ENCODE assay signal across 11 mouse cellular contexts in the genomic region with DNA sequence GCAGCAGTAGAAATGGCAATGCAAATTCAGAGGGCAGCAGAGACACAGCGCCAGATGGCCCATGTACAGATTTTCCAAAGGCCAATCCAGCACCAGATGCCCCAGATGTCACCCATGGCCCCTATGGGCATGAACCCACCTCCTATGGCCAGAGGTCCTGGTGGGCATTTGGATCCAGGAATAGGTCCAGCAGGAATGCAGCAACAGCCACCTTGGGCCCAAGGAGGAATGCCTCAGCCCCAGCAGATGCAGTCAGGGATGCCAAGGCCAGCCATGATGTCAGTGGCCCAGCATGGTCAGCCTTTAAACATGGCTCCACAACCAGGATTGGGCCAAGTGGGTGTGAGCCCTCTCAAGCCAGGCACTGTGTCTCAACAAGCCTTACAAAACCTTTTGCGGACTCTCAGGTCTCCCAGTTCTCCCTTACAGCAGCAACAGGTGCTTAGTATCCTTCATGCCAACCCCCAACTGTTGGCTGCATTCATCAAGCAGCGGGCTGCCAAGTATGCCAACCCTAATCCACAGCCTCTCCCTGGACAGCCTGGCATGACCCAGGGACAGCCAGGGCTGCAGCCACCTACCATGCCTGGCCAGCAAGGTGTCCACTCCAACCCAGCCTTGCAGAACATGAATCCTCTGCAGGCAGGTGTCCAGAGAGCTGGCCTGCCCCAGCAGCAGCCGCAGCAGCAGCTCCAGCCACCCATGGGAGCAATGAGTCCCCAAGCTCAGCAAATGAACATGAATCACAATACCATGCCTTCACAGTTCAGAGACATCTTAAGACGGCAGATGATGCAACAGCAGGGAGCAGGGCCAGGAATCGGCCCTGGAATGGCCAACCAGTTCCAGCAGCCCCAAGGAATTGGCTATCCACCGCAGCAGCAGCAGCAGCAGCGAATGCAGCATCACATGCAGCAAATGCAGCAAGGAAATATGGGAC. TPM values are rescaled to one million over a fixed set of nuclear protein-coding genes. Genes with fewer than 3 reads are reported as not detected.
DNase-seq lines count a peak whose midpoint lies in the region; ATAC-seq lines count a peak whose summit lies in the region.
"Had no signal": no experiment of that assay in that cellular context is flagged by ENCODE, and none has a peak within 500 bp of the region (broad histone marks: within the 10 kb centered on the region; RNA-seq: fewer than 3 reads in every experiment).

No protein-coding gene starts in this region.

- H3K9me3 ChIP-seq in limb, embryonic 12.5 days = no peaks in the 10 kb centered on the region
- no peaks in the 10 kb centered on the region for H3K9me3 ChIP-seq in limb, embryonic 10.5 days (replicated peaks)

- H3K27me3 ChIP-seq in limb, embryonic 12.5 days = no peaks in the 10 kb centered on the region
- H3K27me3 ChIP-seq in limb, embryonic 10.5 days (ENCODE audit: low read depth, poor library complexity, severe bottlenecking) = no peaks in the 10 kb centered on the region

- 0 out of 2 replicates have a peak, but pooled peaks have one; percentile 31 for ATAC-seq in limb, embryonic 12.5 days (ENCODE audit: insufficient number of reproducible peaks, insufficient read depth, low FRiP score, low TSS enrichment, low read depth)
- ATAC-seq: forebrain, embryonic 16.5 days had no signal

- H3K36me3 ChIP-seq in limb, embryonic 12.5 days = peaks cover 76% of the 10 kb centered on the region
- peaks cover 80% of the 10 kb centered on the region for H3K36me3 ChIP-seq in limb, embryonic 10.5 days

- no peak overlapping the region for H3K4me2 ChIP-seq in limb, embryonic 12.5 days

- no peak overlapping the region for H3K9ac ChIP-seq in limb, embryonic 12.5 days (replicated peaks)

- WGBS in limb, embryonic 12.5 days = 95% methylated on average over 8 of the region's 8 CpGs
- WGBS in limb, embryonic 10.5 days = 91% methylated on average over 8 of the region's 8 CpGs

- H3K4me1 ChIP-seq in limb, embryonic 12.5 days (replicated peaks) = no peaks in the 10 kb centered on the region
- H3K4me1 ChIP-seq in limb, embryonic 10.5 days = no peaks in the 10 kb centered on the region

- H3K27ac ChIP-seq in limb, embryonic 12.5 days = no peak overlapping the region
- H3K27ac ChIP-seq in limb, embryonic 10.5 days = no peak overlapping the region
- H3K27ac ChIP-seq: kidney, postnatal 0 days had no signal

- H3K4me3 ChIP-seq in limb, embryonic 12.5 days (replicated peaks) = no peak overlapping the region
- no peak overlapping the region for H3K4me3 ChIP-seq in limb, embryonic 10.5 days

- no peak for DNase-seq in limb, embryonic 10.5 days (ENCODE audit: low spot score)
- DNase-seq in brain, adult 2 months (ENCODE audit: low read depth, low spot score) = peak; percentile 73
- DNase-seq in cerebellum, postnatal 14 days = peak; percentile 56 to 63
- DNase-seq in heart, postnatal 25 days (ENCODE audit: low spot score) = peak; percentile 14
- no peak for DNase-seq in frontal cortex, postnatal 10 days (ENCODE audit: low spot score in 2 of 2)
- DNase-seq in layer of hippocampus, adult 8-10 months (ENCODE audit: low spot score in 2 of 2) = no peak
- DNase-seq: lung, postnatal 36 days; thymus, postnatal 14 days had no signal

- intact Hi-C loops in heart, postnatal 25 days (cut with DNase I) = loop anchor here (5.0 kb wide), 1 partner anchor 37 kb away; no protein-coding TSS in a partner anchor

RNA-seq across cellular contexts. Expression of a gene that starts 13.9 kb away (rescaled TPM):
- polyA plus RNA-seq in limb, embryonic 12.5 days (2016; fragmentation: Nextera tagmentation; extraction: Ambion mirVana) = 25.5 and 25.6 TPM in 2 replicates
- polyA plus RNA-seq in limb, embryonic 10.5 days (2016; fragmentation: Nextera tagmentation; extraction: Ambion mirVana) = 37.1 and 42.1 TPM in 2 replicates
- 10 to 100 TPM in 1 of 2 experiments, 1 to 10 TPM in 1; 9.6 to 10.8 TPM for total RNA-seq in heart, postnatal 25 days (2021)
- 10 to 100 TPM; 40.6 to 47.3 (median 43.7) TPM for total RNA-seq in layer of hippocampus, adult 8-10 months (2022)

RNA-seq across cellular contexts. Expression of a gene that starts 47.3 kb away (rescaled TPM):
- polyA plus RNA-seq in limb, embryonic 12.5 days (2016; fragmentation: Nextera tagmentation; extraction: Ambion mirVana) = 10.4 and 11.1 TPM in 2 replicates
- 1.3 and 2.4 TPM in 2 replicates for polyA plus RNA-seq in limb, embryonic 10.5 days (2016; fragmentation: Nextera tagmentation; extraction: Ambion mirVana)
- 1 to 10 TPM; 1.3 to 1.6 TPM for total RNA-seq in heart, postnatal 25 days (2021)
- 10 to 100 TPM in 3 of 4 experiments, 1 to 10 TPM in 1; 9.9 to 14.4 (median 10.6) TPM for total RNA-seq in layer of hippocampus, adult 8-10 months (2022)

Comparison
In these comparisons a context has a peak if more than half of its experiments do, and no peak if none do; other contexts are left out.
1. DNase-seq: peak in brain, adult 2 months (single experiment), cerebellum, postnatal 14 days (2 of 2) and heart, postnatal 25 days (single experiment); none in limb, embryonic 10.5 days (single experiment), frontal cortex, postnatal 10 days (0 of 2) and layer of hippocampus, adult 8-10 months (0 of 2).
2. RNA of a gene that starts 47.3 kb away (total RNA-seq): 9.9 to 14.4 TPM in layer of hippocampus, adult 8-10 months; 1.3 to 1.6 TPM in heart, postnatal 25 days; every median in the first group is over 4 times any median in the second.